Mouse (Mus musculus): ENCODE results near the gene Banf2.

DNA sequence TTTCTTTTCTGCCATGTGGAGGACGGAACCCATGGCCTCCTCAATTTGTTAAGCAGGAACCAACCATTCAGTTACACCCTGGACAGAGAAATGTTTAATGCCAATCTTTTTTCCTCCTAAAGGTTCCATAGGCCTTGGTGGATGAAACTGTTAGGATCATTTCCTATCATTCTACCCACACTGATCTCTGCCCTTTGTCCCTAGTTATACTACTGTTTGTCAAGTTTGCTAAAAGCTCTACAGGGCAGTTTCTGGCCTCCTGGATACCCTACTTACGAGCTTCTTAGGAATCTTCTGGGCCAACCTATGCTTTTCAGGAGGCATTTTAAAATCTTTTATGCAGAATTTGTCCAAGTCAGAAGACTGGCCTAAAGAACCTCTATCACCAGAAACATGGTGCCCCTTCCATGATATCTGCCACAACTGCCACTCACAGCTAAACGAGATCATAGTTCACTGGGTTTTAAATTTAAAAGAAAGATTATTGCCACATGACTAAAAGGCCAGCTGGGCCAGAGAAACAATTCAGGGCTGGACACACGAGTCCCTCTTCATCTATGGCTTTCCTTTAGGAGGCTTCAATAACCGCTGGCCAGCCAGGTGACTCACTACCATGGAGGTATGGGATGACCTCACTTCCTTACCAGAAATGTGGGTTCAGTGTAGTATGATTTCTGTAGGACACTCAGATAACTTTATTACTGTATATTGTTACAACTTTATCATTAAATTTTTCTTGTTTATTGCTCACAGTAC lies 30.5 kb upstream of the Banf2 start:
- TF ChIP-seq POLR2A (IDR thresholded peaks at IDR 0.05; ENCODE audit: low read depth, low read length): no peak
- TF ChIP-seq CTCF (IDR thresholded peaks at IDR 0.05; ENCODE audit: extremely low read depth, insufficient read length, insufficient replicate concordance, low read depth, low read length): no peak
